Mouse (Mus musculus) embryonic facial prominence, embryonic 15.5 days (tissue): ENCODE measurements around the gene Krt18. TPM values are rescaled to one million over a fixed set of nuclear protein-coding genes. Genes with fewer than 3 reads are reported as not detected.
"Not testable (repeated sequence)": the region's sequence is repeated elsewhere in the genome, so short reads cannot be mapped to it uniquely, and the experiment has no call there.

Experiments
- ATAC-seq: fragments of 200-750 bp; cut with Nextera tagmentation; 2 replicates; pipeline ENCODE4 v1.8.0; 2017; ENCODE audit warnings: low read depth, moderate TSS enrichment; ENCODE audit not compliant: insufficient number of reproducible peaks, low FRiP score, low TSS enrichment
- H3K27ac ChIP-seq: fragments of 300-500 bp; sonication (generic); replicated peaks from 2 replicates; pipeline ENCODE4 v1.5.1; 2015; ENCODE audit warnings: mild to moderate bottlenecking, inconsistent platforms
- H3K27me3 ChIP-seq: fragments of 300-500 bp; sonication (generic); 2 replicates; pipeline ENCODE4 v1.6.1; 2015; ENCODE audit warnings: inconsistent platforms
- H3K36me3 ChIP-seq: fragments of 300-500 bp; sonication (generic); 2 replicates; pipeline ENCODE4 v1.6.1; 2015; ENCODE audit warnings: mild to moderate bottlenecking, inconsistent platforms
- H3K4me1 ChIP-seq: fragments of 300-500 bp; sonication (generic); 2 replicates; pipeline ENCODE4 v1.6.1; 2015; ENCODE audit warnings: inconsistent platforms
- H3K4me2 ChIP-seq: fragments of 300-500 bp; sonication (generic); replicated peaks from 2 replicates; pipeline ENCODE4 v1.6.1; 2015; ENCODE audit warnings: mild to moderate bottlenecking, inconsistent platforms
- H3K4me3 ChIP-seq: fragments of 300-500 bp; sonication (generic); replicated peaks from 2 replicates; pipeline ENCODE4 v1.5.1; 2015; ENCODE audit warnings: mild to moderate bottlenecking, inconsistent platforms
- H3K9ac ChIP-seq: fragments of 300-500 bp; sonication (generic); 2 replicates; pipeline ENCODE4 v1.6.1; 2015; ENCODE audit warnings: inconsistent platforms
- H3K9me3 ChIP-seq: fragments of 300-500 bp; sonication (generic); replicated peaks from 2 replicates; pipeline ENCODE4 v1.6.1; 2016; ENCODE audit warnings: inconsistent platforms
- WGBS: fragments of 180-500 bp; shearing (Covaris S2); methylation state at CpG from one replicate; pipeline ENCODE4 v1.1.7; 2015; 5-methylcytosine and 5-hydroxymethylcytosine counted together
- polyA plus RNA-seq: library from polyadenylated mRNA; unstranded; fragments of >200 nt; fragmentation: Nextera tagmentation; extraction: Ambion mirVana; gene quantifications from 2 replicates; pipeline ENCODE4 v1.2.1, GENCODE M21; 2015

Gene Krt18
- polyA plus RNA-seq, 1 experiment from 2014 or later: 119 TPM

- H3K27me3 ChIP-seq: peaks cover 12% of the 10 kb centered on the region
- H3K9ac ChIP-seq, H3K4me1 ChIP-seq, H3K4me3 ChIP-seq, H3K27ac ChIP-seq, H3K9me3 ChIP-seq, H3K4me2 ChIP-seq, H3K36me3 ChIP-seq, ATAC-seq: not testable (repeated sequence)
- WGBS: 71% methylated on average over 11 of the region's 11 CpGs
These were observed 31.4 kb upstream of the Krt18 start for GRCm38 (mm10) chr15:101996450-101997078.

- no peak overlapping the region for H3K27ac ChIP-seq
- H3K4me2 ChIP-seq: no peak overlapping the region
- WGBS: 86% methylated on average over 11 of the region's 11 CpGs
- H3K9ac ChIP-seq: no peak overlapping the region
- H3K4me3 ChIP-seq: no peak overlapping the region
- no peaks in the 10 kb centered on the region for H3K36me3 ChIP-seq
- no peak for ATAC-seq
- peaks cover 12% of the 10 kb centered on the region for H3K4me1 ChIP-seq
- H3K27me3 ChIP-seq: peaks cover 37% of the 10 kb centered on the region
- H3K9me3 ChIP-seq: no peaks in the 10 kb centered on the region
These were observed 28.8 kb upstream of the Krt18 start for GRCm38 (mm10) chr15:101999156-101999555.

- WGBS: 86% methylated on average over 11 of the region's 11 CpGs
- Histone ChIP-seq H3K4me2 (no peak overlapping the region), H3K9ac (no peak overlapping the region), H3K36me3 (no peaks in the 10 kb centered on the region), H3K27ac (no peak overlapping the region), H3K9me3 (no peaks in the 10 kb centered on the region), H3K4me3 (no peak overlapping the region), H3K27me3 (peaks cover 43% of the 10 kb centered on the region), H3K4me1 (peaks cover 16% of the 10 kb centered on the region)
- no peak for ATAC-seq
These were observed 28.2 kb upstream of the Krt18 start for GRCm38 (mm10) chr15:101999676-102000335.

GRCm38 (mm10) chr15:102002646-102003488 lies 25.1 kb upstream of the Krt18 start:
- Histone ChIP-seq H3K4me2 (peak overlapping the region; percentile 54), H3K27me3 (peaks cover 67% of the 10 kb centered on the region), H3K27ac (no peak overlapping the region), H3K4me1 (peaks cover 38% of the 10 kb centered on the region), H3K4me3 (peak overlapping the region; percentile 37), H3K36me3 (no peaks in the 10 kb centered on the region), H3K9me3 (no peaks in the 10 kb centered on the region), H3K9ac (peak overlapping the region; percentile 23)
- 5% methylated on average over 34 of the region's 34 CpGs for WGBS
- ATAC-seq: 0 out of 2 replicates have a peak, but pooled peaks have one; percentile 30

GRCm38 (mm10) chr15:102003516-102003915 lies 24.5 kb upstream of the Krt18 start:
- H3K9ac ChIP-seq: peak overlapping the region; percentile 23
- H3K27me3 ChIP-seq: peaks cover 67% of the 10 kb centered on the region
- H3K27ac ChIP-seq: no peak overlapping the region

GRCm38 (mm10) chr15:102004189-102004588 lies 23.8 kb upstream of the Krt18 start, which contains the start of gene Krt8:
Gene Krt8 (minus strand): TSS chr15:102004482.
- 32% methylated on average over 11 of the region's 11 CpGs for WGBS
- Histone ChIP-seq H3K4me3 (peak within 1 kb of the TSS; percentile 37), H3K27me3 (peaks cover 72% of the 10 kb centered on the region), H3K9ac (peak within 1 kb of the TSS; percentile 23), H3K27ac (no peak within 1 kb of the TSS), H3K4me2 (peak within 1 kb of the TSS; percentile 54), H3K9me3 (no peaks in the 10 kb centered on the region), H3K4me1 (peaks cover 40% of the 10 kb centered on the region), H3K36me3 (no peaks in the 10 kb centered on the region)
- ATAC-seq: no peak

More at GRCm38 (mm10) chr15:102003516-102003915, 24.5 kb upstream of the Krt18 start:
- peak overlapping the region; percentile 54 for H3K4me2 ChIP-seq
- peaks cover 40% of the 10 kb centered on the region for H3K4me1 ChIP-seq
- peak overlapping the region; percentile 37 for H3K4me3 ChIP-seq
- H3K36me3 ChIP-seq: no peaks in the 10 kb centered on the region
- WGBS: 23% methylated on average over 12 of the region's 12 CpGs
- H3K9me3 ChIP-seq: no peaks in the 10 kb centered on the region
- ATAC-seq: no peak

GRCm38 (mm10) chr15:102005290-102005689 lies 22.7 kb upstream of the Krt18 start:
- Histone ChIP-seq H3K9me3 (no peaks in the 10 kb centered on the region), H3K36me3 (no peaks in the 10 kb centered on the region), H3K4me1 (peaks cover 44% of the 10 kb centered on the region), H3K27ac (no peak overlapping the region), H3K4me3 (no peak overlapping the region), H3K27me3 (peaks cover 70% of the 10 kb centered on the region), H3K9ac (no peak overlapping the region), H3K4me2 (no peak overlapping the region)
- 42% methylated on average over 4 of the region's 4 CpGs for WGBS
- ATAC-seq: 0 out of 2 replicates have a peak, but pooled peaks have one; percentile 12

- 21% methylated on average over 11 of the region's 11 CpGs for WGBS
- ATAC-seq: no peak
- H3K4me3 ChIP-seq: no peak overlapping the region
- H3K4me1 ChIP-seq: peaks cover 51% of the 10 kb centered on the region
- peak overlapping the region; percentile 65 for H3K27ac ChIP-seq
- 0 out of 2 replicates have a peak overlapping the region, but pooled peaks have one; percentile 0 for H3K4me2 ChIP-seq
- H3K9me3 ChIP-seq: no peaks in the 10 kb centered on the region
- H3K36me3 ChIP-seq: no peaks in the 10 kb centered on the region
- peaks cover 60% of the 10 kb centered on the region for H3K27me3 ChIP-seq
- H3K9ac ChIP-seq: no peak overlapping the region
These were observed 21.7 kb upstream of the Krt18 start for GRCm38 (mm10) chr15:102006317-102006716.

- H3K4me1 ChIP-seq: peaks cover 51% of the 10 kb centered on the region
- ATAC-seq: peak; percentile 26; the same call in 1 of the 2 replicates
These were observed 20.6 kb upstream of the Krt18 start for GRCm38 (mm10) chr15:102007097-102008069.

GRCm38 (mm10) chr15:102010569-102011245 lies 17.3 kb upstream of the Krt18 start:
- H3K4me1 ChIP-seq: peaks cover 33% of the 10 kb centered on the region
- ATAC-seq: 0 out of 2 replicates have a peak, but pooled peaks have one; percentile 11
- 50% methylated on average over 3 of the region's 3 CpGs for WGBS
- H3K27me3 ChIP-seq: peaks cover 20% of the 10 kb centered on the region
- H3K4me2 ChIP-seq: no peak overlapping the region
- H3K36me3 ChIP-seq: no peaks in the 10 kb centered on the region
- H3K9ac ChIP-seq: no peak overlapping the region
- no peak overlapping the region for H3K4me3 ChIP-seq
- H3K27ac ChIP-seq: peak overlapping the region; percentile 7; the same call in 1 of the 2 replicates
- H3K9me3 ChIP-seq: no peaks in the 10 kb centered on the region

More at GRCm38 (mm10) chr15:102007097-102008069, 20.6 kb upstream of the Krt18 start:
- Histone ChIP-seq H3K27ac (peak overlapping the region; percentile 65), H3K36me3 (no peaks in the 10 kb centered on the region), H3K4me2 (0 out of 2 replicates have a peak overlapping the region, but pooled peaks have one; percentile 6), H3K27me3 (peaks cover 53% of the 10 kb centered on the region), H3K9ac (no peak overlapping the region), H3K4me3 (no peak overlapping the region), H3K9me3 (no peaks in the 10 kb centered on the region)
- 29% methylated on average over 12 of the region's 12 CpGs for WGBS
